Mouse (Mus musculus): ENCODE measurements around the gene Cox7a1.

Cox7a1 gene

GRCm38 (mm10) chr7:30219293-30220007 lies 35.5 kb downstream of the Cox7a1 start:
- DNase-seq (ENCODE audit: low read depth in 2 of 2, low spot score in 2 of 2) = no peak

GRCm38 (mm10) chr7:30220008-30220356 lies 36.0 kb downstream of the Cox7a1 start:
- no peak for DNase-seq (ENCODE audit: low read depth in 2 of 2, low spot score in 2 of 2)

- no peak for DNase-seq (ENCODE audit: low read depth in 2 of 2, low spot score in 2 of 2)
Observed at GRCm38 (mm10) chr7:30221433-30221832, 37.5 kb downstream of the Cox7a1 start.

GRCm38 (mm10) chr7:30222205-30222604 lies 38.3 kb downstream of the Cox7a1 start:
- DNase-seq (ENCODE audit: low read depth in 2 of 2, low spot score in 2 of 2) = no peak

GRCm38 (mm10) chr7:30224206-30224605 lies 40.3 kb downstream of the Cox7a1 start:
- no peak for DNase-seq (ENCODE audit: low read depth in 2 of 2, low spot score in 2 of 2)

- DNase-seq (ENCODE audit: low read depth in 2 of 2, low spot score in 2 of 2) = no peak
Observed at GRCm38 (mm10) chr7:30231328-30231668, 47.4 kb downstream of the Cox7a1 start.

- peak; percentile 85 to 92 for DNase-seq (ENCODE audit: low read depth in 2 of 2, low spot score in 2 of 2)
Observed at GRCm38 (mm10) chr7:30231669-30232454, 47.9 kb downstream of the Cox7a1 start, which contains the start of the genes Polr2i and Tbcb. Gene Polr2i, plus strand, starts transcription at chr7:30231948. Gene Tbcb, minus strand, starts transcription at chr7:30232272.

GRCm38 (mm10) chr7:30232631-30233148 lies 48.7 kb downstream of the Cox7a1 start:
- DNase-seq (ENCODE audit: low read depth in 2 of 2, low spot score in 2 of 2) = peak; percentile 13 to 51

- no peak for DNase-seq (ENCODE audit: low read depth in 2 of 2, low spot score in 2 of 2)
Observed at GRCm38 (mm10) chr7:30233387-30233786, 49.4 kb downstream of the Cox7a1 start.

GRCm38 (mm10) chr7:30234276-30234858 lies 50.4 kb downstream of the Cox7a1 start:
- no peak for DNase-seq (ENCODE audit: low read depth in 2 of 2, low spot score in 2 of 2)

- DNase-seq (ENCODE audit: low read depth in 2 of 2, low spot score in 2 of 2) = no peak
Observed at GRCm38 (mm10) chr7:30235091-30235490, 51.1 kb downstream of the Cox7a1 start.

- DNase-seq (ENCODE audit: low read depth in 2 of 2, low spot score in 2 of 2) = no peak
Observed at GRCm38 (mm10) chr7:30235625-30236024, 51.7 kb downstream of the Cox7a1 start, which contains the start of gene Ovol3. Gene Ovol3, minus strand, starts transcription at chr7:30235725.

Data from CD8-positive naive resting alpha-beta T cell, adult 2 months (primary cell).